Mouse (Mus musculus) midbrain, embryonic 14.5 days (tissue): Measurements from ENCODE around the gene Baz1a. TPM values are rescaled to one million over a fixed set of nuclear protein-coding genes. Genes with fewer than 3 reads are reported as not detected.
"Not testable (repeated sequence)": the region's sequence is repeated elsewhere in the genome, so short reads cannot be mapped to it uniquely, and the experiment has no call there.

Experiments used
- ATAC-seq: fragments of 200-750 bp; cut with Nextera tagmentation; 2 replicates; pipeline ENCODE4 v1.8.0; 2017; ENCODE audit warnings: moderate number of reproducible peaks, moderate library complexity; ENCODE audit not compliant: low FRiP score, low TSS enrichment
- DNase-seq: peaks from one replicate; pipeline ENCODE4 v3.0.0-alpha.2; 2015
- H3K27ac ChIP-seq: fragments of 300-500 bp; sonication (generic); replicated peaks from 2 replicates; pipeline ENCODE4 v1.5.1; 2014; ENCODE audit warnings: mild to moderate bottlenecking, low read depth, low read length, moderate library complexity
- H3K27me3 ChIP-seq: fragments of 300-500 bp; sonication (generic); 2 replicates; pipeline ENCODE4 v1.6.1; 2014; ENCODE audit warnings: low read length, control low read depth, mixed read lengths; ENCODE audit not compliant: control insufficient read depth, insufficient read depth
- H3K36me3 ChIP-seq: fragments of 300-500 bp; sonication (generic); 2 replicates; pipeline ENCODE4 v1.6.1; 2014; ENCODE audit warnings: low read length, control low read depth; ENCODE audit not compliant: control insufficient read depth, insufficient read depth
- H3K4me1 ChIP-seq: fragments of 300-500 bp; sonication (generic); 2 replicates; pipeline ENCODE4 v1.6.1; 2014; ENCODE audit warnings: mild to moderate bottlenecking, antibody characterized with exemption, low read length, control low read depth; ENCODE audit not compliant: control insufficient read depth, insufficient read depth
- H3K4me2 ChIP-seq: fragments of 300-500 bp; sonication (generic); 2 replicates; pipeline ENCODE4 v1.6.1; 2014; ENCODE audit warnings: mild to moderate bottlenecking, low read length, moderate library complexity
- H3K4me3 ChIP-seq: fragments of 300-500 bp; sonication (generic); replicated peaks from 2 replicates; pipeline ENCODE4 v1.5.1; 2014; ENCODE audit warnings: low read depth, low read length
- H3K9ac ChIP-seq: fragments of 300-500 bp; sonication (generic); replicated peaks from 2 replicates; pipeline ENCODE4 v1.6.1; 2014; ENCODE audit warnings: mild to moderate bottlenecking, low read length, moderate library complexity
- H3K9me3 ChIP-seq: fragments of 300-500 bp; sonication (generic); 2 replicates; pipeline ENCODE4 v1.6.1; 2016; ENCODE audit warnings: low read length, control low read depth, mixed read lengths; ENCODE audit not compliant: control insufficient read depth
- WGBS: fragments of 180-500 bp; shearing (Covaris S2); extraction: QIAGEN DNeasy Blood & Tissue Kit; methylation state at CpG from one replicate; pipeline ENCODE4 v1.1.7; 2014; 5-methylcytosine and 5-hydroxymethylcytosine counted together
- polyA plus RNA-seq: library from polyadenylated mRNA; unstranded; fragments of >200 nt; fragmentation: Nextera tagmentation; extraction: Ambion mirVana; gene quantifications from 2 replicates; pipeline ENCODE4 v1.2.1, GENCODE M21; 2014

Gene Baz1a
- polyA plus RNA-seq, 1 experiment from 2014 or later = 8.5 TPM

DNA sequence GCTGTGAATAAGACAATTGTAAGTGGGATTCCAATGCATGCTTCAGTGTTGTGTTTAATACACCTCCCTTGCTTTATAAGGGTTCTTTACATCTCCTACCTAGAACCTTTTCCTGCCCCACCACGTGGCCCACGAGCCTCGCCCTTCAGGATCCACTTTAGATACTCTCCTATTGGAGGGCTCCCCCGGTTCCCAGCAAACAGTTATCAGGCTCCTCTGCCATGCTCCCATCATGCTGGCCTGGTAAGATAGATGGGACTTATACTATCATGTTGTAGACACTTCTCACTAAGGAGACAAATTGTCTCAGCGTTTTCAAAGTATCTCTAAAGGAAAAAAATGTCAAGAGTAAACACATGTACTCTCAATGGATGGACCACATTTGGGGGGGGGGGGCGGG, 33.6 kb downstream of the Baz1a start:
- WGBS = 74% methylated on average over 6 of the region's 6 CpGs
- H3K27ac ChIP-seq = no peak overlapping the region
- ATAC-seq = no peak
- H3K9me3 ChIP-seq = no peaks in the 10 kb centered on the region
- H3K36me3 ChIP-seq = no peaks in the 10 kb centered on the region
- no peak overlapping the region for H3K4me3 ChIP-seq
- no peak for DNase-seq
- no peak overlapping the region for H3K9ac ChIP-seq
- H3K27me3 ChIP-seq = no peaks in the 10 kb centered on the region
- peaks cover 5% of the 10 kb centered on the region; the same call in 1 of the 2 replicates for H3K4me1 ChIP-seq
- no peak overlapping the region for H3K4me2 ChIP-seq

DNA sequence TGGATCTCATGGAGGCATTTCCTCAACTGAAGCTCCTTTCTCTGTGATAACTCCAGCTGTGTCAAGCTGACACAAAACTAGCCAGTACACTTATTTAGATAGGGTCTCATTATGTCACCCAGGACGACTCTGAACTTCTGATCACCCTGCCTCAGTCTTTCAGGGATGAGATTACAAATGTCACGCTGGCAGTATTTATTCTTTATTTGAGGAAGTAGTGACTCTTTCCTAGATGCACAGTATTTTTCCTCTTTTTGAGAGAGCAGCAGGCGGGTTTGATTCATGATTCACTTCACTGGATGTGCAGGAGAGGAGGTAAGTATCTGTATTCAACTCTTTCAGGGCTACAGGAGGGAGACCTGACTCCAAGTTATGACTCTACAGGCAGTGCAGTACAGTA, 45.1 kb downstream of the Baz1a start:
- WGBS = 83% methylated on average over 3 of the region's 3 CpGs
- H3K9ac ChIP-seq = no peak overlapping the region
- H3K36me3 ChIP-seq = peaks cover 8% of the 10 kb centered on the region; the same call in 1 of the 2 replicates
- no peaks in the 10 kb centered on the region for H3K4me1 ChIP-seq
- no peak for DNase-seq
- no peaks in the 10 kb centered on the region for H3K9me3 ChIP-seq
- no peak for ATAC-seq
- no peak overlapping the region for H3K27ac ChIP-seq
- H3K4me3 ChIP-seq = no peak overlapping the region
- H3K27me3 ChIP-seq = no peaks in the 10 kb centered on the region
- H3K4me2 ChIP-seq = no peak overlapping the region

DNA sequence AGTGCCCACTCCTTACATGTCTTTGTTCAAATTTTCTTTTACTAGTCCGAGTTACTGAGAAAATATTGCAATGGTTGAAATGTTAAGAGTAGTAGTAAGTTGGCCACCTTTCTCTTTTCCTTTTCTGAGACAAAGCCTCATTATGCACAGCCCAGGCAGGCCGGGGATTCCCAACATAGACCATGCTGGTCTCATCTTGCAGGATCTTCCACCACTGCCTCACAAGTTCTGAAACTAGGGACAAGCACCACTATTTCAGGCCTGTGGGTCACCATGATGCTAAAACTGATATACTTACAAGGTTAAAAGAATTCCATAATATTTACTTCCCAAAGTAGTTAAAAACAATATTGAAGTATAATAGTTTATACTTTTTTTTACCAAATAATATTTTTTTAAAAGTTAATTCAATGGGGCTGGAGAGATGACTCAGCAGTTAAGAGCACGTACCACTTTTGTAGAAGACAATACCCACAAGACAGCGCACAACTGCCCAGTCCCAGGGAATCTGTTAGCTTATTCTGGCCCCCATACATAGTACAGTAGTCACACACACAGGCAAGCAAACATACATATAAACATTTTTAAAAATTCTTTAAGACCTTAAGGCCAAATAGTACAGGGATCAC, 48.5 kb downstream of the Baz1a start:
- Histone ChIP-seq H3K4me3 (no peak overlapping the region), H3K27ac (no peak overlapping the region), H3K9ac (no peak overlapping the region), H3K4me2 (no peak overlapping the region), H3K36me3 (no peaks in the 10 kb centered on the region), H3K4me1 (no peaks in the 10 kb centered on the region), H3K9me3 (no peaks in the 10 kb centered on the region), H3K27me3 (no peaks in the 10 kb centered on the region)
- no peak for ATAC-seq
- DNase-seq = no peak
- 96% methylated on average over 4 of the region's 4 CpGs for WGBS

DNA sequence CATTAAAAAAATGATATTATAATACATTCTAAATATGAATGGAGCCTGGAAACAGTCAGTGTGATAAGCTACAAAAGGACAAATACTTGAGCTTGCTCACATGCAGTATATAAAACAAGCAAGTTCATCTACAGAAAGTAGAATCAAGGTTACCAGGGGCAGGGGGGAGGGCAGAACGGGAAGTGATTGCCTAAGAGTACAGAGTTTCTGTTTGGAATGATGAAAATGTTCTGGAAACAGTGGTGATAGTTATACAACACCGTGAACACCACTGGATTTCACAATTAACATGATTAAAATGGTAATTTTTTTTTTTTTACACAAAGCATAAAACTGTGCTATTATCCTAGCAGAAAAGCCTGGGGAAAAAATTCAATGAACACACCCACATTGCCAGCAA, 54.6 kb downstream of the Baz1a start:
- no peak overlapping the region for H3K9ac ChIP-seq
- H3K9me3 ChIP-seq = no peaks in the 10 kb centered on the region
- H3K4me3 ChIP-seq = no peak overlapping the region
- DNase-seq (no peak), ATAC-seq (no peak)
- no peaks in the 10 kb centered on the region for H3K27me3 ChIP-seq
- WGBS = 77% methylated on average over 2 of the region's 2 CpGs
- no peak overlapping the region for H3K27ac ChIP-seq
- no peaks in the 10 kb centered on the region for H3K36me3 ChIP-seq
- no peaks in the 10 kb centered on the region for H3K4me1 ChIP-seq
- H3K4me2 ChIP-seq = no peak overlapping the region

DNA sequence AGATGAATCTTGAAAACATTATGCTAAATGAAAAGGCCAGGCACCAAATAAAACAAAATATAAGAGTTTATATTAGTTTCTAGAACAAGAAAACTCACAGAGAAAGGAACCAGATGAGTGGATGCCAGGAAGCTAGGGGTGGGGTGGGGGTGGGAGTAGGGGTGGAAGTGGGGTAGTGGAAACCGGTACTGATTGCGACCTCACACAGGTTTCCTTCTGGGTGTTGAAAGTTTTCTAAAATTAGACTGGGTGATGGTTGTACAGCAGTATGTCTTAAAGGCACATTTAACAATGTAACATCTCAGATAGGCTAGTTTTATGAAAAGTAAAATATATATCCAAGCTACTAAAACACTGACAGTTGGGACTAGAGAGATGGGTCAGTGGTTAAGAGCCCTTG, 57.2 kb downstream of the Baz1a start:
- no peak for ATAC-seq
- WGBS = 94% methylated on average over 2 of the region's 2 CpGs

DNA sequence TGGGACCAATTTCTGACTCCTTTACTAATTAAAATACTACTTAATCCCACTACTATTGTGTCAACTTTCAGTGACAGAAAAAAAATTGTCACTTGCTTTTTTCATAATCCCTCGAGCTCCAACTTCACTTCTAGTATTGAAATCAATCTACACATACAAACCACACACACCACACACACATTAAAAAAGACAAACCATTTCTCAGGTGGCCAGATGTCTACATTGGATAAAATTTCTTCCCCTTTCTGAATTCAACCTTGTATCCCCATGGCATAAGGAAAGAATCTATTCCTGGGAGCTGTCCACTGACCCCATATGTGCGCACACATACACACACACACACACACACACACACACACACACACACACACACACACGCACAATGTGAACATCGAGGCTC, 57.7 kb downstream of the Baz1a start:
- 0 out of 2 replicates have a peak, but pooled peaks cover 3% of the 10 kb centered on the region for H3K36me3 ChIP-seq
- H3K27ac ChIP-seq = no peak overlapping the region
- no peak overlapping the region for H3K9ac ChIP-seq
- ATAC-seq (no peak), DNase-seq (no peak)
- H3K4me1 ChIP-seq = no peaks in the 10 kb centered on the region
- 90% methylated on average over 4 of the region's 4 CpGs for WGBS
- no peaks in the 10 kb centered on the region for H3K27me3 ChIP-seq
- H3K9me3 ChIP-seq = no peaks in the 10 kb centered on the region
- no peak overlapping the region for H3K4me2 ChIP-seq
- no peak overlapping the region for H3K4me3 ChIP-seq

More for the DNA sequence above, 57.2 kb downstream of the Baz1a start:
- no peaks in the 10 kb centered on the region for H3K27me3 ChIP-seq
- 0 out of 2 replicates have a peak, but pooled peaks cover 3% of the 10 kb centered on the region for H3K36me3 ChIP-seq
- DNase-seq = no peak
- H3K9ac ChIP-seq = no peak overlapping the region
- no peaks in the 10 kb centered on the region for H3K4me1 ChIP-seq
- no peak overlapping the region for H3K4me2 ChIP-seq
- no peak overlapping the region for H3K4me3 ChIP-seq
- no peak overlapping the region for H3K27ac ChIP-seq
- no peaks in the 10 kb centered on the region for H3K9me3 ChIP-seq

DNA sequence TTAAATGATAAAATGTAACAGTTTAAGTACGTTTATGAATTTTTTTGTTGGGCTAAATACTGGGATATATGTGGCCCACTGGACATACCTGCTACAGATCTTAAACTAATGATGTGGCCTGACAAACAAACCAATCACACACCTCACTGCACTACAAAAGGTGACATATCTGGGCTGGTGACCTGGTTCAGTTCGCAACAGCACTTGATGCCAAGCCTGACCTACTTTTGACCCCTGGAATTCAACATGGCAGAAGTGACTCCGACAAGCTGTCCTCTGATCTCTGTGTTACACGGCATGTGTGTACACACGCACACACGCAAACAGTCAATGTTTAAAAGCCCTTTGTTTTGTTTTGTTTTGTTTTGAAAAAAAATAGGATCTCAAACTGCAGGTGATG, 68.0 kb downstream of the Baz1a start:
- Histone ChIP-seq H3K4me3 (no peak overlapping the region), H3K27ac (no peak overlapping the region), H3K9ac (no peak overlapping the region), H3K4me1 (no peaks in the 10 kb centered on the region), H3K4me2 (no peak overlapping the region), H3K9me3 (no peaks in the 10 kb centered on the region), H3K36me3 (0 out of 2 replicates have a peak, but pooled peaks cover under 1% of the 10 kb centered on the region), H3K27me3 (no peaks in the 10 kb centered on the region)
- WGBS = 87% methylated on average over 6 of the region's 6 CpGs
- ATAC-seq = no peak
- no peak for DNase-seq

DNA sequence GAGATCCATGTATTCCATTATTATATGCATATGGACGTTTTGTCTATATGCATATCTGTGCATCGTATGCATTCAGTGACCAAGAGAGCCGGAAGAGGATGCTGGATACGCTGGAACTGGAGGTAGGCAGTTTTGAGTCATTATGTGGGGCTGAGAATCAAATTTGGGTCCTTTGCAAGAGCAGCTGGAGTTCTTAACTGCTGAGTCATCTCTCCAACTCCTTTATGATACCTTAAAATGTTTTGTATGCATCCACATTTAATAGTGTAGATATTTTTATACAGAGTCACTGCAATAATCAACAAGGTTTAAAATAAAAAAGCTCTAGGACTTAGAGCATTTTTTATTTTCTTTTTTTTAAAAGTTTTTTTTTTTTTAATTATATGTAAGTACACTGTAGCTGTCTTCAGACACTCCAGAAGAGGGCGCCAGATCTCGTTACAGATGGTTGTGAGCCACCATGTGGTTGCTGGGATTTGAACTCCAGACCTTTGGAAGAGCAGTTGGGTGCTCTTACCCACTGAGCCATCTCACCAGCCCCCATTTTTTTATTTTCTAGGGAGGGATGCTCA, 71.5 kb downstream of the Baz1a start:
- WGBS = 91% methylated on average over 6 of the region's 6 CpGs
- not testable (repeated sequence) for H3K4me2 ChIP-seq, H3K9me3 ChIP-seq, H3K4me1 ChIP-seq, DNase-seq, H3K27ac ChIP-seq, H3K4me3 ChIP-seq, H3K27me3 ChIP-seq, H3K36me3 ChIP-seq, ATAC-seq, H3K9ac ChIP-seq
